Mouse (Mus musculus) skeletal muscle tissue, adult 2 months (tissue): ENCODE measurements around the gene Rraga.
A peak's percentile ranks its signal among the peaks of the same experiment; 100 is the strongest.
"Not testable (repeated sequence)": the region's sequence is repeated elsewhere in the genome, so short reads cannot be mapped to it uniquely, and the experiment has no call there.

ENCODE experiments used
- DNase-seq: peaks from one replicate; pipeline ENCODE4 v3.0.0-alpha.2; 2012; ENCODE audit warnings: low read depth, low spot score

Gene Rraga

DNA sequence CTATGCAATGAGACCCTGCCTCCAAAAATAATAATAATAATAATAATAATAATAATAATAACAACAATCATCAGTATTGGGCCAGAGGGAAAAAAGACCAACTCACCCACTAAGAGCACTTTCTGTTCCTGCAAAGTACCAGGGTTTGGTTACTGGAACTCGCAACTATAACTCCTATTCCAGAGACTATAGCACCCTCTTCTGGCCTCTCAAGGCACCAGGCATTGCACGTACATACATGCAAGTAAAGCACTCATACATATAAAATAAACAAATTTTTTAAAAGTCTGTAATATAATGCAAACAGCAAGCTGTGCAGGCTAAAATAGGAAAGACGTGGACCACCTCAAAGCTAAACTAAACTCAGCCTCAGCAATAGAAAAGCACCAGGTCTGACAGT, 12.8 kb downstream of the Rraga start:
- no peak for DNase-seq

DNA sequence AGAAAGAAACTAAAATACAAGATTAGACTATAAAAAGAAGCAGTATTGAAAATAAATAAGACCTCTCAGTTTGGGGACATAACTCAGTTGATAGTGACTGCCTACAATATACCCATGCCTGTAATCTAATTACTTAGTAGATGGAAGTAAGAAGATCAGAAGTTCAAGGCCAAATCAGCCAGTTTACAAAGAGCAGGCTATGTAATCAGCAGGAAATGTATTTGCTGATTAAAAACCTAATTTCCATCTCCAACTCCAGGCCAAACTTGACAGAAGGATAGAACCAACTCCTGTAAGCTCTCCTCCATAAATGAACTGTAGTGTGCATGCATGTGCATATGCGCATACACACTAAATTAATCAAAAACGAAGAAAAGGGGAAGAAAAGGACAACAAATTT, 15.8 kb downstream of the Rraga start:
- no peak for DNase-seq

DNA sequence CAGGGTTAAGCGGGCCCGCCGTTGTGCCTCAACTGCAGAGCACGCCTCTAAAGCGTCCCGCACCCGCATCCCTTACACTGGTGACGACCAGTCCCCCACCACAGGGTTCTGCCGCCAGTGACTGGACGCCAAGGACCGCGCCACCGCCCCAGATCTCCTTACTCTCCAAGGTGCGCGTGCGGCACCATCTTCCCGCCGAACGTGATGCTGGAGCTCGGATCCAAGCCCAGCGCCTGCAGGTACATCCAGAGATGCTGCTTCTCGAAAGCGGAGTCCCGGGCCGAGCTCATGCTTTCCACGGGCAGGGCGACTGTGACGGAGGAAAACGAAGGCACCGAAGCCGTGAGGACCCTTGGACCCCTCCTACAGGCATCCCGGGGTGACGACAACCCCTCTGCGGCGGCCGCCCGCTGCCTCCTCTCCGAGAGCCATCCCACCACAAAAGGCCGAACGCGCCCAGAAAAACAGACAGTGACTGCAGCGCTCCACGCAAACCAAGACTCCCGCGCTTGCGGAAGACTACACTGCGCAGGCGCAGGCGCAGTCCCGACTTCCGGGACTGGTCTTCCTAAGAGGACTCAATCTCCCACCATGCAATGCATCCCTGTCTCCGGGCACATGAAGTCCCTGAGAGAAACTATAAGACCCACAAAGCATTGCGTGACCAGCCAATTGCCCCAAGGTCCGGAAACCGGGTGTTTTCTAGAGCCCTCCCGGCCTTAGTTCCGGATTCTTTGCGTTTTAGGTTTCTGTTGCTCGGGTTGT, 36.2 kb downstream of the Rraga start, which contains the start of gene Haus6:
TSS of gene Haus6 (minus strand) at position 532 of the 765 bp plus-strand sequence.
- DNase-seq = peak; percentile 98

- DNase-seq = no peak
These were observed 36.8 kb downstream of the Rraga start for GRCm38 (mm10) chr4:86612289-86612620.

DNA sequence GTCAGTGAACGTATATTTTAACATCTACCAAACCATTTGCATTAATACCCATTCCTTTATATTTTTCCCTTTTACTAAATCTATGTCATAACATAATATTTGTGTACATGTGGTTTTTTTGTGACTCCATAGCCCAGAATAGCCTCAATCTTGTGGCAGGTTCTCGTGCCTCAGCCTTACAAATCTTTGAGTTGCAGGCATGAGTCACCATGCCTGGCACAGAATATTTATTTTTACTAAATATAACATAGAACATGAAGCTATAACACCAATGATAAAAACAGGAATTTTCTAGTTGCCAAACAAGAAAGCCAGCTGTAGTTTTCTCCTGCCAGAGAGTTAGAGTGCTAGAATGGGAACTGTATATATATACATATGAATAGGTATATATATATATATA, 45.0 kb downstream of the Rraga start:
- DNase-seq = no peak

DNA sequence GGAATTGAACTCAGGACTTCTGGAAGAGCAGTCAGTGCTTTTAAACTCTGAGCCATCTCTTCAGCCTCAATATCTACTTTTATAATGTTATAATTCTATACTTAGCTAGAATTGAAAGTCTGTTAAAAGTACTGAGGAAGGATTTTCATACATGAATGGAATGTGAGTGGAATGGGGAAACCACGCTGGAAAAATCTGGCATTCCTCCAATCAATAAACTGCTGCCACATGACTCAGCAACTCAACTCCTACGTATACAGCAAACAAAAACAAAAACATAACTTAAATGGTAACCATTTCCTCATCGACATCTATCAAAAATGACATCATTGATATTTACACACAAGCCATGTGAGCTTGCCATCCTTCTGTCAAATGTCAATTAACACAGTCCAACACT, 46.6 kb downstream of the Rraga start:
- DNase-seq = no peak

GRCm38 (mm10) chr4:86622532-86622931, 47.1 kb downstream of the Rraga start:
- DNase-seq = not testable (repeated sequence)

GRCm38 (mm10) chr4:86625463-86625862, 50.0 kb downstream of the Rraga start:
- no peak for DNase-seq

DNA sequence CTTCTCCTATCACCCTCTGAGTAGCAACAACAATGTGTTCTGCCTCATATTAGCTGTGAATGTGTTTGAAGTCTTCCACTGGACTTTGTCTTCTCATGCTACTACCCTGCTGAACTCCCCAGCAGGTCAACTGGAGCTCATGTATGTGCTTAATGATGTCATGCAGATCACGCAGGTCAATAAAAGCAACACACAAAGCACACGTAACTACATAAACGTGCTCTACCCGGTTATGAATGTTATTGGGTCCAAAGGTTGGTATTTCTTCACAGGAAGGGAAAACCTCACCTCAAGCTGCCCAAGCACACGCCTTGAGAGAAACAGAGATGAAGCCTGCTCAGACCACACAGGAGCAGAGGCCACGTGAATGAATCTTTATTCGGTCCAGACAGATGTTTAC, 51.0 kb downstream of the Rraga start:
- not testable (repeated sequence) for DNase-seq
